Mouse (Mus musculus) limb, embryonic 14.5 days (tissue): ENCODE results near the gene Bet1l. TPM values are rescaled to one million over a fixed set of nuclear protein-coding genes. Genes with fewer than 3 reads are reported as not detected.

Experiments used
- ATAC-seq: fragments of 200-750 bp; cut with Nextera tagmentation; 2 replicates; pipeline ENCODE4 v1.8.0; 2017; ENCODE audit warnings: low read depth, moderate number of reproducible peaks, moderate TSS enrichment; ENCODE audit not compliant: low FRiP score
- DNase-seq: peaks from one replicate; pipeline ENCODE4 v3.0.0-alpha.2; 2015; ENCODE audit warnings: low spot score
- H3K27ac ChIP-seq: fragments of 300-500 bp; sonication (generic); replicated peaks from 2 replicates; pipeline ENCODE4 v1.5.1; 2014; ENCODE audit warnings: low read depth, mild to moderate bottlenecking, low read length, moderate library complexity, mixed read lengths
- H3K27me3 ChIP-seq: fragments of 300-500 bp; sonication (generic); 2 replicates; pipeline ENCODE4 v1.6.1; 2014; ENCODE audit warnings: low read length, mixed read lengths; ENCODE audit not compliant: control insufficient read depth, insufficient read depth
- H3K36me3 ChIP-seq: fragments of 300-500 bp; sonication (generic); 2 replicates; pipeline ENCODE4 v1.6.1; 2014; ENCODE audit warnings: mild to moderate bottlenecking, low read length, moderate library complexity, mixed read lengths; ENCODE audit not compliant: control insufficient read depth, insufficient read depth
- H3K4me1 ChIP-seq: fragments of 300-500 bp; sonication (generic); 2 replicates; pipeline ENCODE4 v1.6.1; 2014; ENCODE audit warnings: antibody characterized with exemption, low read length, mixed read lengths; ENCODE audit not compliant: control insufficient read depth, insufficient read depth
- H3K4me2 ChIP-seq: fragments of 300-500 bp; sonication (generic); replicated peaks from 2 replicates; pipeline ENCODE4 v1.6.1; 2014; ENCODE audit warnings: low read depth, mild to moderate bottlenecking, low read length, moderate library complexity; ENCODE audit not compliant: severe bottlenecking
- H3K4me3 ChIP-seq: fragments of 300-500 bp; sonication (generic); replicated peaks from 2 replicates; pipeline ENCODE4 v1.5.1; 2014; ENCODE audit warnings: low read length
- H3K9ac ChIP-seq: fragments of 300-500 bp; sonication (generic); 2 replicates; pipeline ENCODE4 v1.6.1; 2014; ENCODE audit warnings: mild to moderate bottlenecking, low read depth, low read length, moderate library complexity; ENCODE audit not compliant: severe bottlenecking
- H3K9me3 ChIP-seq: fragments of 300-500 bp; sonication (generic); 2 replicates; pipeline ENCODE4 v1.6.1; 2016; ENCODE audit warnings: low read length; ENCODE audit not compliant: control insufficient read depth
- POLR2A ChIP-seq: fragments of 200-500 bp; IDR thresholded peaks from 2 replicates; pipeline ENCODE4 v1.8.0; 2012; ENCODE audit warnings: inconsistent platforms, mild to moderate bottlenecking, moderate library complexity, borderline replicate concordance; ENCODE audit not compliant: insufficient read depth, insufficient read length; ENCODE audit errors: extremely low read depth
- WGBS: fragments of 180-500 bp; shearing (Covaris S2); extraction: QIAGEN DNeasy Blood & Tissue Kit; methylation state at CpG from one replicate; pipeline ENCODE4 v1.1.7; 2014; 5-methylcytosine and 5-hydroxymethylcytosine counted together
- polyA plus RNA-seq, 2 experiments: library from polyadenylated mRNA; depleted of rRNA in 1 of 2; stranded (reverse) in 1 of 2; unstranded in 1 of 2; fragments of >200 nt; fragmentation: Nextera tagmentation in 1 of 2; extraction: Ambion mirVana in 1 of 2; gene quantifications; 2 replicates each; pipeline versions ENCODE4 v1.2.1 to v1.2.3; 2012 to 2014

Gene Bet1l
- polyA plus RNA-seq, 2 experiments = 48.2 to 75.1 TPM

DNA sequence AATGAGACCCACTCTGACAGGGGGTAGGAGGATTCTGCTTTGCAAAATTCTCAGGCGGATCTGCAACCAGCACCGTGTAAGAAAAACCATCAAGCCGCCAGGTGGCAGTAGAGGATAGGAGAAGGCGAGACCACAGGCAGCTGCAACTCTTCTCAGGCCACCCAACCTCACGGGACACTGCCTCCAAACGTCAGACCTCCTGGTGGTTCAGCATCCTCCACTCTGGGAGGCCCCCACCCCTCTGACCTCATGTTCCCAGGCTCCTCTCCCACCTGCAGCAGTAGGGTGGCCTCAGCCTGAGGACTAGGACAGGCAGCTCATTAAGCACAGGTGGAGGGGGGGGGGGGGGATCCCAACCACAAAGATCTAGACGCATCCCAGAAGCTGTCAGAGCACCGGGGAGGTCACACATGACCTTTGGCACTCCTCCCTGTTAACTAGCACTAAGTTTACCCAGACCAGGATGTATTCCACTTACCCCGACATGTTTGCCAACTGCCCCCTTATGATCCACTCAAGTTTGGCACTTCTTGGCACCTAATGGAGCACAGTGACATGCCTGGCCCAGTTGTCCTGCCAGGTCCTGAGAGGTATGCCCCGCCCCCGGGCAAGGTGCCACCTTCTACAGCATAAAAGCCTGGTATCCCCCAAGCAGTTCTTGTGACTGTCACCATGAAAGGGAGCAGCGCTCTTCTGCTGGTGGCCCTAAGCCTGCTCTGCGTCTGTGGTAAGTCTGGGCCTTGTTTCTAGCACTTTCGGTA lies 12.3 kb downstream of the Bet1l start, which contains the start of gene Scgb1c1:
Scgb1c1 (plus strand) TSS at position 643 of the 761 bp plus-strand sequence.
- Histone ChIP-seq H3K9ac (no peak within 1 kb of the TSS), H3K36me3 (no peaks in the 10 kb centered on the region), H3K27me3 (peaks cover 7% of the 10 kb centered on the region; the same call in 1 of the 2 replicates), H3K9me3 (no peaks in the 10 kb centered on the region), H3K4me2 (no peak within 1 kb of the TSS), H3K27ac (no peak within 1 kb of the TSS), H3K4me1 (no peaks in the 10 kb centered on the region), H3K4me3 (no peak within 1 kb of the TSS)
- ATAC-seq (peak; percentile 82; the same call in 1 of the 2 replicates), DNase-seq (peak; percentile 86)
- WGBS = 32% methylated on average over 13 of the region's 14 CpGs
- no peak for TF ChIP-seq POLR2A

DNA sequence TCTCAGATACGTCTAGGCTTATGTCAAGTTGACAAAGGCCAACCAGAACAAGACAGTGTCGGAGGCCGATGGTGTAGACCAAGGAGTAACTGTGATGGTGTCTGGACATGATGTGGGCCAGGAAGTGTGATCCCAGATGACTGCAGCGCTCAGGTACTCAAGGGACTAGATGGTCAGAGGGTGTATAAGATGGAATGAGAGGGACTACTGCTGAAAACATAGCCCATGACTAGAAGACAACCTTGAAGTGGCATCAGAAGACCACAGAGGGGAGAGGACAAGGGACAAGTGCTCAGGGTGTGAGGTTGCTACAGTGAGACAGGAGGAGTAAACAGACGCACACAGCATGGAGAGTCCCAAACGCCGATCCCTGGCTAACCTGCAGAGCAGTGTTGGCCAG lies 13.6 kb downstream of the Bet1l start:
- Histone ChIP-seq H3K36me3 (no peaks in the 10 kb centered on the region), H3K9me3 (no peaks in the 10 kb centered on the region), H3K27ac (no peak overlapping the region), H3K4me2 (no peak overlapping the region), H3K4me1 (no peaks in the 10 kb centered on the region), H3K4me3 (no peak overlapping the region), H3K27me3 (peaks cover 7% of the 10 kb centered on the region; the same call in 1 of the 2 replicates), H3K9ac (no peak overlapping the region)
- WGBS = 77% methylated on average over 7 of the region's 7 CpGs
- ATAC-seq (no peak), DNase-seq (no peak)
- TF ChIP-seq POLR2A = no peak

DNA sequence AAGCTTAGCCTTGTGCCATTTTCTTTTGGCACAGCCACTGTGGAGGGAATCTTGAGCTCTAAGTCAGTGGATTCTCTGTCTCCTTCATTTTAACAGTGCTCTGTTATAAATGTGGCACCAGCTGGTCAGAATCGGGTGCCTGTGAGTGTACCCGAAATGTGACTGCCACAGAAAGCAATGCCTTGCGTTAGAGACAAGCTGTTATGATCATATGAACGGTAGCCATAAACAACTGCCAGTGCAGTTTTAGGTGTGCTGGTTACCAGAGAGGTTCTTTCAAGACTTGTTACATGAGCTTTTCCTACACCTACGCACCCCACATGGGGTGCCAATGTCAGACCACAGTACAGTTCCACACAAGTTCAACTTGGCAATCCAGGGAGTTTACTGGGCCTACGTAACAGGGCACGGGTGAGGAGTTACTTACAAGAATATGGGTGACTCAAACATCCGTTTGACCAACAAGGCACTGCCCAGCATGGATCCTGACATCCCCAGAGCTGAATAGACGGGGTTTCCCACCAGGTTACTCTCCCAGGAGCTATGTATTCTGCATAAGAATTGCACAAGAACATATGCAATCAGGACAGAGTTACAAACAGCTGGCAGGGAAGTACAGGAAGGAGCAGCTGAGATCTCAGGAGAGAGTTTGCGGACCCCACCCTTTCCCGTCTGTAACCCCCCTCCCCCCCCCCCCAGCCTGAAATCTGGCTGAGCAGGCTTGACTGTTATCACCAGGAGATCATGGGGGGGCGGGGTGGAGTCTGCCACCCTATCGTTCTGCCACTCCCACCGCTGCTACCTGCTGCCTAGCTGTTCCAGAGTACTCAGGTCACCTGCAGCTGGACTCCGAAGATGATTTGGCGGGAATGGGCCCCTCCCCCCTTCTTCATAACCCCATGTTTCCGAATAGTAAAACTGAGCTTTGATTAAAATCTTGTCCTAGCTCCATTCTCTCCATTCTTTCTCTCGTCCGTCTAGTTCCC lies 16.3 kb downstream of the Bet1l start:
- TF ChIP-seq POLR2A = no peak

DNA sequence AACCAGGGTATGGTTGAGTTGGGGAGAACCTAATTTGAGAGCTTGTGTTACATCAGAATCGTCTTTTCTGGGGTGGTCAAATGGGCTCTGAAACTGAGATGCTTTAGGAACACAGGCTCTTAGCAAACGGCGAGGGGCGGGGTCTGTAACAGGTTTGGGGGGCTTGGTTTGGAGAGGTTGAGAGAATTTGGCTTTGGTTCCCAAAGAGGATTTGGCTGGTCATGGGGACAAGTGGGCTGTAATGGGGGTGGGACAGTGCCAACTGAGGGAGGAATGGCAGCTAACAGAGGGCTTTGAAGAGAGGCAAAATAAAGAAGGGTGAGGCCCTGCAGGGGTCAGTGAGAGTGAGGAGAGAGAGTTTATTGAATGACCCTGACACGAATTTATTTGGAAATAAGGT lies 17.8 kb downstream of the Bet1l start:
- H3K4me2 ChIP-seq = no peak overlapping the region

More for the DNA sequence above, 16.3 kb downstream of the Bet1l start:
- no peaks in the 10 kb centered on the region for H3K4me1 ChIP-seq
- no peak overlapping the region for H3K4me3 ChIP-seq
- H3K9ac ChIP-seq = no peak overlapping the region
- no peaks in the 10 kb centered on the region for H3K9me3 ChIP-seq
- ATAC-seq = no peak
- H3K27ac ChIP-seq = no peak overlapping the region
- WGBS = 31% methylated on average over 19 of the region's 19 CpGs
- H3K4me2 ChIP-seq = no peak overlapping the region
- no peak for DNase-seq
- H3K27me3 ChIP-seq = peaks cover 7% of the 10 kb centered on the region; the same call in 1 of the 2 replicates
- H3K36me3 ChIP-seq = no peaks in the 10 kb centered on the region

More for the DNA sequence above, 17.8 kb downstream of the Bet1l start:
- Histone ChIP-seq H3K36me3 (no peaks in the 10 kb centered on the region), H3K27ac (no peak overlapping the region), H3K4me1 (no peaks in the 10 kb centered on the region), H3K9me3 (no peaks in the 10 kb centered on the region), H3K4me3 (no peak overlapping the region), H3K27me3 (peaks cover 7% of the 10 kb centered on the region; the same call in 1 of the 2 replicates), H3K9ac (no peak overlapping the region)
- ATAC-seq (no peak), DNase-seq (no peak)
- TF ChIP-seq POLR2A = no peak
- 54% methylated on average over 5 of the region's 5 CpGs for WGBS
